Mouse (Mus musculus): Measurements from ENCODE around the gene Mest. TPM values are rescaled to one million over a fixed set of nuclear protein-coding genes. Genes with fewer than 3 reads are reported as not detected.
A peak's percentile ranks its signal among the peaks of the same experiment; 100 is the strongest.

Mest gene
- polyA plus RNA-seq, 1 experiment from 2014 or later, result 973 TPM

- Histone ChIP-seq H3K36me3 (ENCODE audit: control insufficient read depth, insufficient read depth, low read length) (no peaks in the 10 kb centered on the region), H3K4me2 (ENCODE audit: low read length) (no peak overlapping the region), H3K4me1 (replicated peaks; ENCODE audit: control insufficient read depth, insufficient read depth, low read length) (peaks cover 23% of the 10 kb centered on the region), H3K9ac (ENCODE audit: low read length) (no peak overlapping the region), H3K27me3 (replicated peaks; ENCODE audit: control insufficient read depth, insufficient read depth, low read length) (no peaks in the 10 kb centered on the region), H3K4me3 (ENCODE audit: low read depth, low read length) (no peak overlapping the region), H3K27ac (ENCODE audit: low read depth) (0 out of 2 replicates have a peak overlapping the region, but pooled peaks have one; percentile 18), H3K9me3 (ENCODE audit: control insufficient read depth, low read length) (no peaks in the 10 kb centered on the region)
- 56% methylated on average over 10 of the region's 10 CpGs for WGBS
- DNase-seq (ENCODE audit: low spot score) (no peak), ATAC-seq (replicated peaks; ENCODE audit: low FRiP score, low TSS enrichment, low read depth) (no peak)
Measured at GRCm38 (mm10) chr6:30711365-30711763, 12.0 kb upstream of the Mest start.

GRCm38 (mm10) chr6:30712484-30712883 lies 10.9 kb upstream of the Mest start:
- Histone ChIP-seq H3K4me3 (ENCODE audit: low read depth, low read length) (no peak overlapping the region), H3K4me1 (replicated peaks; ENCODE audit: control insufficient read depth, insufficient read depth, low read length) (peaks cover 26% of the 10 kb centered on the region), H3K36me3 (ENCODE audit: control insufficient read depth, insufficient read depth, low read length) (no peaks in the 10 kb centered on the region), H3K9ac (ENCODE audit: low read length) (no peak overlapping the region), H3K4me2 (ENCODE audit: low read length) (no peak overlapping the region), H3K27me3 (replicated peaks; ENCODE audit: control insufficient read depth, insufficient read depth, low read length) (no peaks in the 10 kb centered on the region), H3K9me3 (ENCODE audit: control insufficient read depth, low read length) (no peaks in the 10 kb centered on the region), H3K27ac (ENCODE audit: low read depth) (peak overlapping the region; percentile 40; the same call in 1 of the 2 replicates)
- ATAC-seq (replicated peaks; ENCODE audit: low FRiP score, low TSS enrichment, low read depth), result no peak
- WGBS, result 39% methylated on average over 7 of the region's 7 CpGs
- DNase-seq (ENCODE audit: low spot score), result no peak

GRCm38 (mm10) chr6:30713455-30713854 lies 9.9 kb upstream of the Mest start:
- H3K4me3 ChIP-seq (ENCODE audit: low read depth, low read length), result no peak overlapping the region
- ATAC-seq (replicated peaks; ENCODE audit: low FRiP score, low TSS enrichment, low read depth) (no peak), DNase-seq (ENCODE audit: low spot score) (no peak)
- H3K4me2 ChIP-seq (ENCODE audit: low read length), result no peak overlapping the region
- peaks cover 26% of the 10 kb centered on the region for H3K4me1 ChIP-seq (replicated peaks; ENCODE audit: control insufficient read depth, insufficient read depth, low read length)
- no peak overlapping the region for H3K9ac ChIP-seq (ENCODE audit: low read length)
- no peaks in the 10 kb centered on the region for H3K27me3 ChIP-seq (replicated peaks; ENCODE audit: control insufficient read depth, insufficient read depth, low read length)
- H3K9me3 ChIP-seq (ENCODE audit: control insufficient read depth, low read length), result no peaks in the 10 kb centered on the region
- 79% methylated on average over 6 of the region's 6 CpGs for WGBS
- no peak overlapping the region for H3K27ac ChIP-seq (ENCODE audit: low read depth)
- H3K36me3 ChIP-seq (ENCODE audit: control insufficient read depth, insufficient read depth, low read length), result no peaks in the 10 kb centered on the region

- Histone ChIP-seq H3K27ac (ENCODE audit: low read depth) (0 out of 2 replicates have a peak overlapping the region, but pooled peaks have one; percentile 12), H3K27me3 (replicated peaks; ENCODE audit: control insufficient read depth, insufficient read depth, low read length) (no peaks in the 10 kb centered on the region), H3K4me1 (replicated peaks; ENCODE audit: control insufficient read depth, insufficient read depth, low read length) (peaks cover 26% of the 10 kb centered on the region), H3K36me3 (ENCODE audit: control insufficient read depth, insufficient read depth, low read length) (no peaks in the 10 kb centered on the region), H3K4me3 (ENCODE audit: low read depth, low read length) (no peak overlapping the region), H3K9ac (ENCODE audit: low read length) (no peak overlapping the region), H3K9me3 (ENCODE audit: control insufficient read depth, low read length) (no peaks in the 10 kb centered on the region), H3K4me2 (ENCODE audit: low read length) (no peak overlapping the region)
- 77% methylated on average over 11 of the region's 11 CpGs for WGBS
- ATAC-seq (replicated peaks; ENCODE audit: low FRiP score, low TSS enrichment, low read depth), result no peak
- no peak for DNase-seq (ENCODE audit: low spot score)
Measured at GRCm38 (mm10) chr6:30713896-30714295, 9.5 kb upstream of the Mest start.

- H3K4me1 ChIP-seq (replicated peaks; ENCODE audit: control insufficient read depth, insufficient read depth, low read length), result peaks cover 25% of the 10 kb centered on the region
- H3K9me3 ChIP-seq (ENCODE audit: control insufficient read depth, low read length), result no peaks in the 10 kb centered on the region
- no peak overlapping the region for H3K9ac ChIP-seq (ENCODE audit: low read length)
- ATAC-seq (replicated peaks; ENCODE audit: low FRiP score, low TSS enrichment, low read depth), result no peak
- no peak for DNase-seq (ENCODE audit: low spot score)
- H3K4me3 ChIP-seq (ENCODE audit: low read depth, low read length), result no peak overlapping the region
- WGBS, result 53% methylated on average over 5 of the region's 5 CpGs
- no peaks in the 10 kb centered on the region for H3K36me3 ChIP-seq (ENCODE audit: control insufficient read depth, insufficient read depth, low read length)
- H3K27ac ChIP-seq (ENCODE audit: low read depth), result peak overlapping the region; percentile 4; the same call in 1 of the 2 replicates
- no peaks in the 10 kb centered on the region for H3K27me3 ChIP-seq (replicated peaks; ENCODE audit: control insufficient read depth, insufficient read depth, low read length)
- no peak overlapping the region for H3K4me2 ChIP-seq (ENCODE audit: low read length)
Measured at GRCm38 (mm10) chr6:30714891-30715471, 8.4 kb upstream of the Mest start.

- H3K9me3 ChIP-seq (ENCODE audit: control insufficient read depth, low read length), result no peaks in the 10 kb centered on the region
- WGBS, result 89% methylated on average over 7 of the region's 7 CpGs
- peaks cover 10% of the 10 kb centered on the region for H3K4me1 ChIP-seq (replicated peaks; ENCODE audit: control insufficient read depth, insufficient read depth, low read length)
- H3K36me3 ChIP-seq (ENCODE audit: control insufficient read depth, insufficient read depth, low read length), result no peaks in the 10 kb centered on the region
- DNase-seq (ENCODE audit: low spot score) (no peak), ATAC-seq (replicated peaks; ENCODE audit: low FRiP score, low TSS enrichment, low read depth) (no peak)
- H3K9ac ChIP-seq (ENCODE audit: low read length), result no peak overlapping the region
- no peak overlapping the region for H3K4me3 ChIP-seq (ENCODE audit: low read depth, low read length)
- no peaks in the 10 kb centered on the region for H3K27me3 ChIP-seq (replicated peaks; ENCODE audit: control insufficient read depth, insufficient read depth, low read length)
- no peak overlapping the region for H3K27ac ChIP-seq (ENCODE audit: low read depth)
- no peak overlapping the region for H3K4me2 ChIP-seq (ENCODE audit: low read length)
Measured at GRCm38 (mm10) chr6:30716796-30717195, 6.6 kb upstream of the Mest start.

GRCm38 (mm10) chr6:30722385-30723164 lies 772 bp upstream of the Mest start:
- no peak overlapping the region for H3K4me2 ChIP-seq (ENCODE audit: low read length)

GRCm38 (mm10) chr6:30730301-30730971 lies 7.1 kb downstream of the Mest start:
- WGBS, result 41% methylated on average over 12 of the region's 12 CpGs
- ATAC-seq (replicated peaks; ENCODE audit: low FRiP score, low TSS enrichment, low read depth) (no peak; the same call in 1 of the 2 replicates), DNase-seq (ENCODE audit: low spot score) (no peak)
- Histone ChIP-seq H3K4me3 (ENCODE audit: low read depth, low read length) (no peak overlapping the region), H3K9ac (ENCODE audit: low read length) (no peak overlapping the region), H3K4me1 (replicated peaks; ENCODE audit: control insufficient read depth, insufficient read depth, low read length) (peaks cover 2% of the 10 kb centered on the region; the same call in 1 of the 2 replicates), H3K4me2 (ENCODE audit: low read length) (peak overlapping the region; percentile 2; the same call in 1 of the 2 replicates), H3K9me3 (ENCODE audit: control insufficient read depth, low read length) (peaks cover 10% of the 10 kb centered on the region; the same call in 1 of the 2 replicates), H3K27me3 (replicated peaks; ENCODE audit: control insufficient read depth, insufficient read depth, low read length) (no peaks in the 10 kb centered on the region), H3K27ac (ENCODE audit: low read depth) (peak overlapping the region; percentile 54), H3K36me3 (ENCODE audit: control insufficient read depth, insufficient read depth, low read length) (no peaks in the 10 kb centered on the region)

More at GRCm38 (mm10) chr6:30722385-30723164, 772 bp upstream of the Mest start:
- ATAC-seq (replicated peaks; ENCODE audit: low FRiP score, low TSS enrichment, low read depth) (no peak), DNase-seq (ENCODE audit: low spot score) (no peak)
- H3K36me3 ChIP-seq (ENCODE audit: control insufficient read depth, insufficient read depth, low read length), result no peaks in the 10 kb centered on the region
- peaks cover 8% of the 10 kb centered on the region for H3K4me1 ChIP-seq (replicated peaks; ENCODE audit: control insufficient read depth, insufficient read depth, low read length)
- no peak overlapping the region for H3K27ac ChIP-seq (ENCODE audit: low read depth)
- no peak overlapping the region for H3K4me3 ChIP-seq (ENCODE audit: low read depth, low read length)
- no peaks in the 10 kb centered on the region for H3K9me3 ChIP-seq (ENCODE audit: control insufficient read depth, low read length)
- 76% methylated on average over 4 of the region's 4 CpGs for WGBS
- H3K9ac ChIP-seq (ENCODE audit: low read length), result no peak overlapping the region
- H3K27me3 ChIP-seq (replicated peaks; ENCODE audit: control insufficient read depth, insufficient read depth, low read length), result no peaks in the 10 kb centered on the region

Data from intestine, embryonic 14.5 days (tissue).